9 mouse cellular contexts compared by ENCODE assay signal in the genomic region with DNA sequence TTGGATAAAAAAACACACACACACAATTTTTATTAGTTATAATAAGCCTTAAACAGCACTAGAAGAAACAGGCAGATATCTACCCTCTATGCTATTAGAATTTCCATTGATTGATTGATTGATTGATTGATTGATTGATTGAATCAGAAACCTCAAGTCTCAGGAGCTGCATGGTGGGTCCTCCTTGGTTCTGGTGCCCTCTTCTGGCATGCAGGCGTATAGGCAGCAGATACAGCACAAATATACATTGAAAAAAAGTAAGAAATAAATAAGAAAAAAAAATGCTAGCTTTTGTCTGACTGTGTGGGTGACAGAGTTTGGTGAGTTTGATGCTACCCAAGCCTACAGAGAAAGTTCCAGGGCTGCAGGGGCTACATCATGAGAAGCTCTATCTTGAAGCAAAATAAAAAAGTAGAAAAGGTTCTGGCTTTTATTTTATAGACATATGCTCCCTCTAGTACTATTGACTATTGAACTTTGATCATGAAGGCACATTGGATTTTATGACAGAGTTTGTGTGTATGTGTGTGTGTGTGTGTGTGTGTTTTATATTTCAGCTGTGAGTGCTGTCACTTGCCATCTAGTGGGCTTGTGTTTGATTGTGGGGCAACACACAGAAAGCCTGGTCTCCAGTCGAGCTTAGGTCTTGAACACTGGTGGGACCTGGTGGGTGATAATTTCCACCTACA. TPM values are rescaled to one million over a fixed set of nuclear protein-coding genes. Genes with fewer than 3 reads are reported as not detected.
DNase-seq lines count a peak whose midpoint lies in the region; ATAC-seq and TF ChIP-seq lines count a peak whose summit lies in the region.
"Had no signal": no experiment of that assay in that cellular context is flagged by ENCODE, and none has a peak within 500 bp of the region (broad histone marks: within the 10 kb centered on the region; RNA-seq: fewer than 3 reads in every experiment).

No protein-coding gene starts in this region.

- no peak for ATAC-seq in liver, embryonic 12.5 days
- ATAC-seq in G1E (ENCODE audit: extremely low read depth, insufficient number of reproducible peaks, low FRiP score, poor library complexity, severe bottlenecking) = peak; percentile 76
- ATAC-seq in cerebellum, adult (ENCODE audit: insufficient number of reproducible peaks, low FRiP score, low TSS enrichment) = no peak; the same call in 1 of the 2 replicates

- TF ChIP-seq CTCF in liver, adult 2 months (IDR thresholded peaks at IDR 0.05; ENCODE audit: low read depth, low read length) = peak; percentile 52
- no peak for TF ChIP-seq CTCF in G1E (IDR thresholded peaks at IDR 0.05; ENCODE audit: low read depth, low read length)
- peak; percentile 38 for TF ChIP-seq CTCF in cortical plate, adult 2 months (IDR thresholded peaks at IDR 0.05; ENCODE audit: extremely low read depth, insufficient read depth, low read length)

- 84% methylated on average over 2 of the region's 2 CpGs for whole genome bisulfite sequencing in liver, adult 2 months
- WGBS in liver, embryonic 12.5 days (ENCODE audit: insufficient replicate concordance) = 69% methylated on average over 2 of the region's 2 CpGs

- DNase-seq in liver, adult 2 months (ENCODE audit: extremely low read depth, low read depth, low spot score) = peak; percentile 70
- DNase-seq in G1E (ENCODE audit: low spot score) = no peak
- DNase-seq in naive thymus-derived CD4-positive, alpha-beta T cell, adult 2 months (ENCODE audit: low read depth) = peak; percentile 73
- no peak for DNase-seq in right cerebral cortex, postnatal 10 days (ENCODE audit: low spot score in 2 of 2)
- no peak for DNase-seq in spleen, postnatal 14 days (ENCODE audit: low spot score in 2 of 2)

- no peaks in the 10 kb centered on the region; the same call in 1 of the 2 replicates for H3K36me3 ChIP-seq in liver, adult 2 months (ENCODE audit: control insufficient read depth, insufficient read depth, low read length)
- peaks cover 53% of the 10 kb centered on the region for H3K36me3 ChIP-seq in liver, embryonic 12.5 days
- peaks cover 33% of the 10 kb centered on the region for H3K36me3 ChIP-seq in G1E (replicated peaks)

- no peaks in the 10 kb centered on the region for H3K4me1 ChIP-seq in liver, adult 2 months (ENCODE audit: control insufficient read depth, insufficient read depth, low read length)
- no peaks in the 10 kb centered on the region for H3K4me1 ChIP-seq in liver, embryonic 12.5 days
- no peaks in the 10 kb centered on the region for H3K4me1 ChIP-seq in G1E (ENCODE audit: insufficient read depth, low read depth, low read length)
- no peaks in the 10 kb centered on the region for H3K4me1 ChIP-seq in cortical plate, adult 2 months (ENCODE audit: control insufficient read depth, insufficient read depth, low read length)
- H3K4me1 ChIP-seq: embryonic facial prominence, embryonic 13.5 days had no signal

- H3K4me3 ChIP-seq in liver, adult 2 months (ENCODE audit: insufficient read depth, low read depth, low read length) = no peak overlapping the region
- no peak overlapping the region for H3K4me3 ChIP-seq in liver, embryonic 12.5 days
- no peak overlapping the region for H3K4me3 ChIP-seq in G1E (ENCODE audit: low read depth, low read length)
- no peak overlapping the region for H3K4me3 ChIP-seq in cortical plate, adult 2 months (ENCODE audit: insufficient read depth, low read length)
- H3K4me3 ChIP-seq: embryonic facial prominence, embryonic 13.5 days had no signal

- H3K9ac ChIP-seq in liver, adult 2 months (ENCODE audit: low read depth, low read length) = no peak overlapping the region
- H3K9ac ChIP-seq in liver, embryonic 12.5 days = no peak overlapping the region
- H3K9ac ChIP-seq: embryonic facial prominence, embryonic 13.5 days had no signal

- no peak overlapping the region for H3K27ac ChIP-seq in liver, adult 2 months (replicated peaks; ENCODE audit: insufficient read depth, low read depth, low read length)
- H3K27ac ChIP-seq in liver, embryonic 12.5 days = no peak overlapping the region
- H3K27ac ChIP-seq in cortical plate, adult 2 months (ENCODE audit: insufficient read depth, low read length) = no peak overlapping the region
- H3K27ac ChIP-seq: embryonic facial prominence, embryonic 13.5 days had no signal

- H3K79me2 ChIP-seq in liver, adult 2 months (ENCODE audit: control insufficient read depth, insufficient read depth, low read length) = no peaks in the 10 kb centered on the region

- H3K9me3 ChIP-seq in liver, embryonic 12.5 days (replicated peaks) = peaks cover 11% of the 10 kb centered on the region; the same call in 1 of the 2 replicates
- peaks cover 32% of the 10 kb centered on the region for H3K9me3 ChIP-seq in G1E (replicated peaks)

- H3K27me3 ChIP-seq in liver, adult 2 months (ENCODE audit: control insufficient read depth, insufficient read depth, low read length) = no peaks in the 10 kb centered on the region; the same call in 1 of the 2 replicates
- H3K27me3 ChIP-seq in liver, embryonic 12.5 days (replicated peaks) = no peaks in the 10 kb centered on the region
- no peaks in the 10 kb centered on the region for H3K27me3 ChIP-seq in G1E (ENCODE audit: insufficient read depth, low read length)
- H3K27me3 ChIP-seq: embryonic facial prominence, embryonic 13.5 days had no signal

- no peak for TF ChIP-seq POLR2A in liver, adult 2 months (IDR thresholded peaks at IDR 0.05; ENCODE audit: extremely low read depth, insufficient read depth, low read length)
- TF ChIP-seq POLR2A in cortical plate, adult 2 months (IDR thresholded peaks at IDR 0.05; ENCODE audit: extremely low read depth, insufficient read depth, low read length) = no peak

- H3K4me2 ChIP-seq in liver, embryonic 12.5 days = no peak overlapping the region
- H3K4me2 ChIP-seq: embryonic facial prominence, embryonic 13.5 days had no signal

RNA-seq across cellular contexts. Expression of a gene that starts 25.7 kb away (rescaled TPM):
- 7.8 and 8.0 TPM in 2 replicates for total RNA-seq in liver, adult 2 months (2014; rRNA removed)
- polyA plus RNA-seq in liver, adult 2 months (2012; rRNA removed) = 3.9 and 5.4 TPM in 2 replicates
- polyA plus RNA-seq in liver, embryonic 12.5 days (2016; fragmentation: Nextera tagmentation; extraction: Ambion mirVana) = 20.3 and 22.2 TPM in 2 replicates
- total RNA-seq in G1E (2014; fragmentation: Nextera tagmentation) (28.1 and 31.3 TPM in 2 replicates), G1E (2017) (56.0 and 103 TPM in 2 replicates)
- 2.5 and 2.7 TPM in 2 replicates for polyA plus RNA-seq in G1E (2012)
- polyA plus RNA-seq in cortical plate, adult 2 months (2012; rRNA removed) = 20.5 and 22.8 TPM in 2 replicates

RNA-seq across cellular contexts. Expression of a gene that starts 59.4 kb away (rescaled TPM):
- total RNA-seq in liver, adult 2 months (2014; rRNA removed) = 2.2 and 2.7 TPM in 2 replicates
- polyA plus RNA-seq in liver, adult 2 months (2012; rRNA removed) = 0.26 and 0.59 TPM in 2 replicates
- 17.3 and 18.5 TPM in 2 replicates for polyA plus RNA-seq in liver, embryonic 12.5 days (2016; fragmentation: Nextera tagmentation; extraction: Ambion mirVana)
- 45.8 and 50.7 TPM in 2 replicates for total RNA-seq in G1E (2014; fragmentation: Nextera tagmentation)
- 18.2 and 23.0 TPM in 2 replicates for total RNA-seq in G1E (2017)
- polyA plus RNA-seq in G1E (2012) = 0.31 and 0.60 TPM in 2 replicates
- polyA plus RNA-seq in cortical plate, adult 2 months (2012; rRNA removed) = 3.2 and 4.6 TPM in 2 replicates

Comparison
In these comparisons a context has a peak if more than half of its experiments do, and no peak if none do; other contexts are left out.
1. DNase-seq: peak in liver, adult 2 months (single experiment) and naive thymus-derived CD4-positive, alpha-beta T cell, adult 2 months (single experiment); none in G1E (single experiment), right cerebral cortex, postnatal 10 days (0 of 2) and spleen, postnatal 14 days (0 of 2).